10 mouse cellular contexts compared by ENCODE assay signal in the genomic region with DNA sequence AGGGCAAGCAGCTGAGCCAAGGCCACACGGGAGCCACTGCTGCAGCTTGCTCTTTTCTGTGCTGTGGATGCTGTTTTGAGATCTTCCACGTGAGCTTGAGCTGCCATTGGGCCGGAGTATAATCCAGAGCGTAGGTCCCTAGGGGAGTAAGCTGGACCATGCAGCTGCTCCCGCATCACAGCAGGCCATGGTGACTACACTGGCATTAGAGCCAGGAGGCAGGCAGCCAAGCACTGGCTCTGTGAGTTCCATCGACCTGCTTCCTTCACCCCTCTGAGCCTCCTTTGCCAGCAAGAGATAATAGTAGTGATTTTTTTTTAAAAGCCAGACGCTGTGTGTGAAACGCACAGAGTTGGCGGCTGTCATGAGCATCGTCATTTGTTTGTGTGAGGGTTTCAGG. TPM values are rescaled to one million over a fixed set of nuclear protein-coding genes. Genes with fewer than 3 reads are reported as not detected.
DNase-seq lines count a peak whose midpoint lies in the region; ATAC-seq lines count a peak whose summit lies in the region.
"Had no signal": no experiment of that assay in that cellular context is flagged by ENCODE, and none has a peak within 500 bp of the region (broad histone marks: within the 10 kb centered on the region; RNA-seq: fewer than 3 reads in every experiment).

No protein-coding gene starts in this region.

- peak; percentile 51 for DNase-seq in gastrocnemius, postnatal 10 days
- DNase-seq in gastrocnemius, postnatal 25 days = no peak
- peak; percentile 12 for DNase-seq in kidney, postnatal 10 days
- DNase-seq in kidney, adult 8-10 months = no peak
- DNase-seq in adipocyte (ENCODE audit: low spot score) = peak; percentile 29
- DNase-seq in left cerebral cortex, postnatal 25 days (ENCODE audit: low spot score in 2 of 2) = no peak
- DNase-seq: layer of hippocampus, adult 9-11 months had no signal

- 79% methylated on average over 10 of the region's 10 CpGs for WGBS in midbrain, embryonic 13.5 days

- no peaks in the 10 kb centered on the region for H3K9me3 ChIP-seq in midbrain, embryonic 13.5 days

- no peak overlapping the region for H3K4me3 ChIP-seq in midbrain, embryonic 13.5 days (replicated peaks)

- no peak for ATAC-seq in midbrain, embryonic 13.5 days
- no peak for ATAC-seq in activated CD4-positive, CD25-positive, alpha-beta regulatory T cell, adult 4 months

- H3K4me1 ChIP-seq in midbrain, embryonic 13.5 days (replicated peaks) = peaks cover 25% of the 10 kb centered on the region

- H3K27me3 ChIP-seq in midbrain, embryonic 13.5 days = peaks cover 20% of the 10 kb centered on the region

- H3K4me2 ChIP-seq in midbrain, embryonic 13.5 days (replicated peaks) = peak overlapping the region; percentile 94; the same call in 1 of the 2 replicates

- H3K27ac ChIP-seq in midbrain, embryonic 13.5 days = no peak overlapping the region
- H3K27ac ChIP-seq: liver, embryonic 14.5 days had no signal

- 0 out of 2 replicates have a peak, but pooled peaks cover 3% of the 10 kb centered on the region for H3K36me3 ChIP-seq in midbrain, embryonic 13.5 days

- H3K9ac ChIP-seq in midbrain, embryonic 13.5 days (replicated peaks) = no peak overlapping the region; the same call in 1 of the 2 replicates
- H3K9ac ChIP-seq: liver, embryonic 14.5 days had no signal

- intact Hi-C loops in left cerebral cortex, postnatal 25 days (cut with DNase I) = no loop called here

RNA-seq across cellular contexts. Expression of a gene that starts 2.3 kb away (rescaled TPM):
- total RNA-seq in gastrocnemius, postnatal 10 days (2021) = 10 to 100 TPM; 25.0 to 25.5 TPM
- 1 to 10 TPM; 4.2 to 5.8 TPM for total RNA-seq in gastrocnemius, postnatal 25 days (2021)
- polyA plus RNA-seq in midbrain, embryonic 13.5 days (2015; fragmentation: Nextera tagmentation; extraction: Ambion mirVana) = 32.1 and 32.6 TPM in 2 replicates
- total RNA-seq in left cerebral cortex, postnatal 25 days (2021) = 1 to 10 TPM; 2.6 to 2.9 TPM
- polyA plus RNA-seq in activated CD4-positive, CD25-positive, alpha-beta regulatory T cell, adult 4 months (2017; shearing (Covaris generic)) = not detected

RNA-seq across cellular contexts. Expression of a gene that starts 22.0 kb away (rescaled TPM):
- total RNA-seq in gastrocnemius, postnatal 10 days (2021) = 10 to 100 TPM; 27.2 to 34.6 TPM
- 10 to 100 TPM; 18.6 to 21.4 TPM for total RNA-seq in gastrocnemius, postnatal 25 days (2021)
- 84.5 and 91.4 TPM in 2 replicates for polyA plus RNA-seq in midbrain, embryonic 13.5 days (2015; fragmentation: Nextera tagmentation; extraction: Ambion mirVana)
- 10 to 100 TPM; 47.7 to 61.0 TPM for total RNA-seq in left cerebral cortex, postnatal 25 days (2021)
- 10 to 100 TPM; 78.0 to 79.8 TPM for polyA plus RNA-seq in activated CD4-positive, CD25-positive, alpha-beta regulatory T cell, adult 4 months (2017; shearing (Covaris generic))

Comparison
In these comparisons a context has a peak if more than half of its experiments do, and no peak if none do; other contexts are left out.
1. DNase-seq: peak in gastrocnemius, postnatal 10 days (single experiment), kidney, postnatal 10 days (single experiment) and adipocyte (single experiment); none in gastrocnemius, postnatal 25 days (single experiment), kidney, adult 8-10 months (0 of 2) and left cerebral cortex, postnatal 25 days (0 of 2).